ENCODE assay signal across 8 mouse cellular contexts in genomic region chr15:85625666-85626279, GRCm38 (mm10). TPM values are rescaled to one million over a fixed set of nuclear protein-coding genes. Genes with fewer than 3 reads are reported as not detected.
DNase-seq lines count a peak whose midpoint lies in the region; ATAC-seq and TF ChIP-seq lines count a peak whose summit lies in the region.

No protein-coding gene starts in this region.

- peak overlapping the region; percentile 58 for H3K9ac ChIP-seq in embryonic facial prominence, embryonic 15.5 days
- H3K9ac ChIP-seq in hindbrain, embryonic 11.5 days (ENCODE audit: low read depth, low read length), result peak overlapping the region; percentile 71
- H3K9ac ChIP-seq in lung, postnatal 0 days (replicated peaks; ENCODE audit: low read depth), result peak overlapping the region; percentile 23

- 0 out of 2 replicates have a peak, but pooled peaks have one; percentile 11 for ATAC-seq in embryonic facial prominence, embryonic 15.5 days (ENCODE audit: insufficient number of reproducible peaks, low FRiP score, low TSS enrichment, low read depth)
- peak; percentile 80 for ATAC-seq in hindbrain, embryonic 11.5 days (ENCODE audit: low FRiP score)
- peak; percentile 65 for ATAC-seq in lung, postnatal 0 days

- peaks cover 37% of the 10 kb centered on the region for H3K27me3 ChIP-seq in embryonic facial prominence, embryonic 15.5 days
- peaks cover 30% of the 10 kb centered on the region for H3K27me3 ChIP-seq in hindbrain, embryonic 11.5 days (ENCODE audit: control insufficient read depth, insufficient read depth, low read length)
- H3K27me3 ChIP-seq in lung, postnatal 0 days (replicated peaks; ENCODE audit: insufficient read depth, low read length), result no peaks in the 10 kb centered on the region

- peak; percentile 47 for TF ChIP-seq CTCF in lung, postnatal 0 days (IDR thresholded peaks at IDR 0.05)

- peak overlapping the region; percentile 87 for H3K4me2 ChIP-seq in embryonic facial prominence, embryonic 15.5 days (replicated peaks)
- peak overlapping the region; percentile 48 for H3K4me2 ChIP-seq in hindbrain, embryonic 11.5 days (replicated peaks; ENCODE audit: low read depth, low read length)
- H3K4me2 ChIP-seq in lung, postnatal 0 days (replicated peaks; ENCODE audit: low read depth, low read length), result peak overlapping the region; percentile 72

- 1% methylated on average over 68 of the region's 68 CpGs for WGBS in embryonic facial prominence, embryonic 15.5 days
- 2% methylated on average over 61 of the region's 68 CpGs for WGBS in hindbrain, embryonic 11.5 days
- 5% methylated on average over 56 of the region's 68 CpGs for WGBS in lung, postnatal 0 days

- TF ChIP-seq EP300 in lung, postnatal 0 days (IDR thresholded peaks at IDR 0.05), result no peak

- no peak overlapping the region for H3K27ac ChIP-seq in embryonic facial prominence, embryonic 15.5 days (replicated peaks)
- peak overlapping the region; percentile 87 for H3K27ac ChIP-seq in hindbrain, embryonic 11.5 days (ENCODE audit: low read depth, low read length)
- H3K27ac ChIP-seq in lung, postnatal 0 days (ENCODE audit: low read length), result no peak overlapping the region

- DNase-seq in layer of hippocampus, adult 11-12 months (ENCODE audit: low spot score), result peak; percentile 70
- no peak for DNase-seq in layer of hippocampus, adult 9-10 months (ENCODE audit: low spot score)
- peak; percentile 83 for DNase-seq in hindbrain, embryonic 11.5 days (ENCODE audit: low spot score)
- DNase-seq in layer of hippocampus, postnatal 14 days (ENCODE audit: low spot score in 2 of 2), result peak; percentile 76 to 83
- peak; percentile 35 for DNase-seq in lung, postnatal 0 days (ENCODE audit: low spot score)
- peak; percentile 57 for DNase-seq in right cerebral cortex, postnatal 14 days
- DNase-seq in ovary, adult 18-20 months (ENCODE audit: low spot score), result no peak

- no peaks in the 10 kb centered on the region for H3K9me3 ChIP-seq in embryonic facial prominence, embryonic 15.5 days (replicated peaks)
- H3K9me3 ChIP-seq in hindbrain, embryonic 11.5 days (ENCODE audit: control insufficient read depth, low read length), result no peaks in the 10 kb centered on the region
- H3K9me3 ChIP-seq in lung, postnatal 0 days (ENCODE audit: low read length), result no peaks in the 10 kb centered on the region

- peaks cover 19% of the 10 kb centered on the region for H3K4me1 ChIP-seq in embryonic facial prominence, embryonic 15.5 days
- peaks cover 6% of the 10 kb centered on the region for H3K4me1 ChIP-seq in hindbrain, embryonic 11.5 days (replicated peaks; ENCODE audit: control insufficient read depth, insufficient read depth, low read length)
- H3K4me1 ChIP-seq in lung, postnatal 0 days (ENCODE audit: insufficient read depth, low read depth, low read length), result peaks cover 4% of the 10 kb centered on the region; the same call in 1 of the 2 replicates

- H3K4me3 ChIP-seq in embryonic facial prominence, embryonic 15.5 days (replicated peaks), result peak overlapping the region; percentile 47
- peak overlapping the region; percentile 36 for H3K4me3 ChIP-seq in hindbrain, embryonic 11.5 days (ENCODE audit: low read depth, low read length)
- H3K4me3 ChIP-seq in lung, postnatal 0 days (ENCODE audit: low read depth, low read length), result peak overlapping the region; percentile 43

- H3K36me3 ChIP-seq in embryonic facial prominence, embryonic 15.5 days, result no peaks in the 10 kb centered on the region
- H3K36me3 ChIP-seq in hindbrain, embryonic 11.5 days (ENCODE audit: control insufficient read depth, insufficient read depth, low read length), result no peaks in the 10 kb centered on the region
- H3K36me3 ChIP-seq in lung, postnatal 0 days (ENCODE audit: insufficient read depth, low read length), result no peaks in the 10 kb centered on the region

RNA-seq across cellular contexts. Expression of gene Wnt7b, which starts 43.5 kb away (rescaled TPM):
- polyA plus RNA-seq in embryonic facial prominence, embryonic 15.5 days (2015; fragmentation: Nextera tagmentation; extraction: Ambion mirVana), result 36.0 and 40.9 TPM in 2 replicates
- 61.6 and 79.7 TPM in 2 replicates for polyA plus RNA-seq in hindbrain, embryonic 11.5 days (2014; fragmentation: Nextera tagmentation; extraction: Ambion mirVana)
- total RNA-seq in layer of hippocampus, postnatal 14 days (2021), result 10 to 100 TPM; 33.8 to 34.8 TPM
- polyA plus RNA-seq in lung, postnatal 0 days (2015; fragmentation: Nextera tagmentation; extraction: Ambion mirVana), result 11.3 and 14.9 TPM in 2 replicates

Comparison
In these comparisons a context has a peak if more than half of its experiments do, and no peak if none do; other contexts are left out.
1. DNase-seq: peak in layer of hippocampus, adult 11-12 months (single experiment), hindbrain, embryonic 11.5 days (single experiment), layer of hippocampus, postnatal 14 days (2 of 2), lung, postnatal 0 days (single experiment) and right cerebral cortex, postnatal 14 days (single experiment); none in layer of hippocampus, adult 9-10 months (single experiment) and ovary, adult 18-20 months (single experiment).
2. ATAC-seq: peak in every context shown above with its lines; median percentile 80 in hindbrain, embryonic 11.5 days; 65 in lung, postnatal 0 days; 11 in embryonic facial prominence, embryonic 15.5 days.
3. Peak in every context shown above with its lines, with median percentiles within 50 percentile points of each other: H3K4me2 ChIP-seq, H3K4me3 ChIP-seq and H3K9ac ChIP-seq.